Mouse (Mus musculus) heart, postnatal 14 days (tissue): ENCODE measurements around the gene Bub3. TPM values are rescaled to one million over a fixed set of nuclear protein-coding genes. Genes with fewer than 3 reads are reported as not detected.

Experiments used
- DNase-seq, 2 experiments: peaks; one replicate each; pipeline ENCODE4 v3.0.0; 2021 to 2022
- intact Hi-C: fragments of 180-260 bp; cut with DNase I; formaldehyde crosslinking; loops from one replicate; pipeline ENCODE4 v1.15.1; 2025
- total RNA-seq, 2 experiments: library from RNA; stranded (reverse); gene quantifications; 2 replicates each; pipeline ENCODE4 v1.2.3; 2021

Bub3 gene
- total RNA-seq, 2 experiments from 2014 or later: 34.2 to 34.7 TPM

DNA sequence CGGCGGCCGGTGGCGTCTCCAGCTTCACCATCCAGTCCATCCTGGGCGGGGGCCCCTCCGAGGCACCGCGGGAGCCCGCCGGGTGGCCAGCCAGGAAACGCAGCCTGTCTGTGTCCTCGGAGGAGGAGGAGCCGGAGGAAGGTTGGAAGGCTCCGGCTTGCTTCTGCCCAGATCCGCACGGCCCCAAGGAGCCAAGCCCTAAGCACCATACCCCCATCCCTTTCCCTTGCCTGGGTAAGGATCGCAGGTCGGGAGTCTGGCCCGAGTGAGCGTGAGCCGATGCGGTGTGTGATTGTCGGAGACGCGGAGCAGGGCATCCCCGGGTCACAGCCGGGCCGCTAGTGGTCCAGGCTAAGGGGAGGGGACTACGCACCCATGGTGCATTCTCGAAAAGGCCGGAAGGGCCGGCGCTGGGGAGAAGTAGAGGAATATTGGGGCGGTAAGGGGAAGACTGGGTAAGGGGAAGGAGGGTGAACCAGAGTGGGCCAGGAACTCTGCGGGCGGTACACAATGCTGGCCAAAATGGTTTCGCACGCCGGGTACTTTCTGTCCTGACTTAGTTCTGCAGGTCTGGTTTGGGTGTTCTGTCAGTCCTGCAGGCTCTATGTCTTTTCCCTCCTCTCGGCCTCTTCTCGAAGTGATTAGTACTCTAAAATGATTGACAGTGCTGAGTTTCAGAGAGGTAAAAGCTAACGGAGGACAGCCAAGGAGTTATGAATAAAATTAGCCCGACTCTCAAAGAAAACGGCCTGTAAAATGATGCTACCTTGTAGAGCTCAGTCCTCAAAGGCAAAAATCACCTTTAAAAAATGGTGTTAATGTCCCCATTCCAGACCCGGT, 5.5 kb upstream of the Bub3 start:
- intact Hi-C loops: no loop called here
- DNase-seq: no peak

DNA sequence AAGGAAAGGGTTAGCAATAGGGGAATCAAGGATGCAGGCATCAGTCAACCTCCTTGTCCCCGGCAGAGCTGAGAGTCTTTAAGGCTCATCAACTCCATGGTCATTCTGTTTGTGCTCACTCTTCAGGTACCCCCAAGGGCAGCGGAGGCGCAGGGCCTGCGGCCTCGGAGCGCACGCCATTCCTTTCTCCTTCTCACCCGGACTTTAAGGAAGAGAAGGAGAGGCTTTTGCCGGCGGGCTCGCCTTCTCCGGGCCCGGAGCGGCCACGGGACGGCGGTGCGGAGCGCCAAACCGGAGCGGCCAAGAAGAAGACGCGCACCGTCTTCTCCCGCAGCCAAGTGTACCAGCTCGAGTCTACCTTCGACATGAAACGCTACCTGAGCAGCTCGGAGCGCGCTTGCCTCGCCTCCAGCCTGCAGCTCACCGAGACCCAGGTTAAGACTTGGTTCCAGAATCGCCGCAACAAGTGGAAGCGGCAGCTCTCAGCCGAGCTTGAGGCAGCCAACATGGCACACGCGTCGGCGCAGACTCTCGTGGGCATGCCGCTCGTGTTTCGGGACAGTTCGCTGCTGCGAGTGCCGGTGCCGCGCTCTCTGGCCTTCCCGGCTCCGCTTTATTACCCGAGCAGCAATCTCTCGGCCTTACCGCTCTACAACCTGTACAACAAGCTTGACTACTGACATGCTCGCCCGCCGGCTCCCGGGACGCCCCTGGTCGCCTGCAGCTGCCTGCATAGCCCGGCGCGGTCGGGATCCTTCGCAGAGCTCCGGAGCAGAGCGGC, 4.5 kb upstream of the Bub3 start:
- peak; percentile 24 to 36 for DNase-seq
- intact Hi-C loops: loop anchor here (2.0 kb wide), 1 partner anchor 15 kb away; no protein-coding TSS in a partner anchor

DNA sequence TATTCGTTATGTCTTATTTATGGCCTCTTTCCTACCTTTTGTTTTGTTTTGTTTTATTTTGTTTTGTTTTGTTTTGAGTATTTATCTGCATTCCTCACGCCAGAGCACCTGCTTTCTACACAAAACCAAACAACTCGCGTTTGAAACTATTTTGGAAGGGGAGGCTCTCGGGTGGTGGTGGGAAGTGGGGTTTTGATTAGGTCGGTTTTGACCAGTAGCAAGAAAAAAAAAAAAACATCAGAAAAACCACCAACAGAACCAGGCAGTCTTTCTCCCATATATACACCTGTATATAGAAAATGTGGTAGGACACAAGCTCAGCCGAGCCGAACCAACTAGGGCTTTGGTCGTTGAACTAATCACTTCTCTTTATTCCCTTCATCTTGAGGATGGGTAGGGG, 3.9 kb upstream of the Bub3 start:
- intact Hi-C loops: loop anchor here (2.0 kb wide), 1 partner anchor 15 kb away; no protein-coding TSS in a partner anchor
- DNase-seq: no peak

DNA sequence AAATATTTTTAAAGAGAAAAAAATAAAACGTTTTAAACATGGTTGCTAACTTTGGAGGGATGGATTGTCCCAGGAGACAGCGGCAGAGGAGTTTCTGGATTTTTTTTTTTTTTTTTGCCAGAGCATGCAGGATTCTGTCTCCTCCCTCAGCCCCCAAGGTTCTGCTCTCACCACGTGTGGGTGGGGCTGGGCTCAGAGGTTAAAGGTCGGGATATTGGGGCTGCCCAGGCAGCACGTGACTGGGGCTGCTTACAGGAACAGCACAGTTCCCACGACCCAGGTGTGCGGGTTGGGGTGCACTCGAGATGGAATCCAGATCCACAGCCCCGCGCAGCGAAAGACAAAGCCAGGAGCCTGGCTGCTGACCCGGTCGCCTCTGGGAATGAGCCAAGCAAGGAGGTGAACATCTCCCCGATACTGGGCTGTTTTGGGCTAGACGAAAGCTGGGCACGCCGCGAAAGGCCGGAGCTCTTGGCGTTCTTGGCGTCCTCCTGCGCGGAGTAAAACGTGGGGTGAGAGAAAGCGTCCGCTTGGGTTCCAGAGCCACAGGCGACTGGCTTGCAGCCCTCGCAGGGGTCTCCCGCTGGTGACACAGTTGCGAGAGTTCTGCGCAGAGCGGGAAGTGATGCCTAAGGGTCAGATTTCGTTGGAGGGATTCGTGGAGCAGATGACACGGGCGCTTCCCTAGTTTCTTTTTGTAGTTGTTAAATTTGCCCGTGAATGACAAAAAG, 3.3 kb upstream of the Bub3 start:
- intact Hi-C loops: loop anchor here (2.0 kb wide), 1 partner anchor 16 kb away; no protein-coding TSS in a partner anchor
- DNase-seq: peak in 1 of 2 experiments; percentile 26

DNA sequence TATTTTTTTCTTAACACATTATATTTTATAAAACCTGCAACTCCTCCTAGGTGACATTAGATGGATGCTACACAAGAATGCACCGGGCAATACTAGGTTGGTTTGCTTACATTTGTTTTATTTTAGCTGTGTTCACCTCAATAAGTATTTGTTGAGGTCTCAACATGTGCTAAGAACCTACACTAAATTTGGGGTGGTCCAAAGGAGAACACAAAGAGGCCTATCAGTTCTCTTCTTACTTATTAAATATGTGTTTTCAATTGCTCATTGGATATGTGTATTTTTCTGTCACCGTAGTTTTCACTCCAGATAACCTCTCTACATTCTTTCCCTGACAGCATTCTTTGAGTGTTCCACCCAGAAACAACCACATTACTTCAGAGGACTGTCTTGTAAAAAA, 2.3 kb upstream of the Bub3 start:
- DNase-seq: no peak
- intact Hi-C loops: loop anchor here (2.0 kb wide), 1 partner anchor 17 kb away; no protein-coding TSS in a partner anchor

DNA sequence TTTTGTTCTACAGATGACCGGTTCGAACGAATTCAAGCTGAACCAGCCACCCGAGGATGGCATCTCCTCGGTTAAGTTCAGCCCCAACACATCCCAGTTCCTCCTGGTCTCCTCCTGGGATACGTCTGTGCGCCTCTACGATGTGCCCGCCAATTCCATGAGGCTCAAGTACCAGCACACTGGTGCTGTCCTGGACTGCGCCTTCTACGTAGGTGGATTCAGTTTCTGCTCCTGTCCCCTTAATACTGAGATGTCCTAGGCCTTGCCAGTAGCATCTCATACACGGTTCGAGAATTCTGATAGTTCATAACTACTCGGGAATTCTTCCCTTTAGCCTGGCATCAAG, 648 bp downstream of the Bub3 start:
- intact Hi-C loops: no loop called here
- DNase-seq: no peak

DNA sequence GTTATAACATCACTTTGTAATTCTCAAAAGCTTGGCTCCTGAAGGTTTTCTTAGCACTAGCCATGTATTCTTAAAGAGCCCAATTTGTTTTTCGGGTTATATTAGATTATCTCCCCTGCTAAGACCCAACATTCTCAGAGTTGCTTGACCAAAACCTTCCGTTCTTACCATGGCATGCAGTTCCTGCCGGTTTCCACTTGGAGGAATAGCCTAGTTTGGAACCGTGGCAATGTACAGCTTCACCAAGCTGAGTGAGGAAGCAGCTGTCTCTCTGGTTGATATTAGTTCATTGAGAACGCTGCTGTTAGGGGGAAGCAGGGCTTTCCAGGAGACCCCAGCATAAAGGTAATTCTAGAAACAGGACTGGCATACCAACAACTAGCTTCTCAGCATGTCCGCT, 15.2 kb downstream of the Bub3 start:
- no peak for DNase-seq
- intact Hi-C loops: no loop called here

DNA sequence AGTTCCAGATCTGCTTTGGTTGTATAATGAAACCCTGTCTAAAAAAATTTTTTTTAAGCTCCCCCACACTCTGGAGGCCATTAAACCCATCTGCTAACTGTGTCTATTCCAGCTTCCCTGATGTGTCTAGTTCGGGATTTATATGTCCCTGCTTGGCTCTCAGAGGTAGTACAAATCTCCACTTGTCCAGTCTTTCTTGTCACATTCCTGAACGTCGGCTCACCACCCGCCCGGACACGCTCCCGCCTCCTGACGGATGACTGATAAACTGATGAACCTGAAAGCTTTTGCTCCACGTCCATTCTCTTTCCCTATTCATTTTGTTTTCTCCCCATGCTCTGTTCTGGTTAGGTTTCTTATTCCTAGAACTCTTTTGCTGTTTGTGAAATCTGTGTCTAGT, 22.2 kb downstream of the Bub3 start:
- no peak for DNase-seq
- intact Hi-C loops: no loop called here

DNA sequence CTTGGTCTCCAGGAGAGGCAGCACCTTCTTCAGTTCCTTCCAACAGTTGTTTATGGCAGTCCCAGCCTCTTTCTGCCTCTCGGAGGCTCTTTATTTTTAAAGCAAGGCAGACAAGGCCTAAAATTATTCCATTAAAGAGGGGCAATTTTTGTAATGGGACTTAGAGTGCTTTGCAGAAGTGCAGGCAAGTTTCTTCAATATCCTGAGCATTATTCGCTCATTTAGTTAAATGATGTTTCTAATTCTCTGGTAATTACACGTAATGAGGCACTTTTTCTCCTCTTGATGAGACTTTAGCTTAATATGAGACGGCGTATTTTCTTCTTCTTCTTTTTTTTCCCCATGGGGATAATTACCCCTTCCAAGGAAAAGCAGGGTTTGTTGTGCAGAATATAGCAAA, 25.5 kb downstream of the Bub3 start:
- intact Hi-C loops: no loop called here
- DNase-seq: no peak

DNA sequence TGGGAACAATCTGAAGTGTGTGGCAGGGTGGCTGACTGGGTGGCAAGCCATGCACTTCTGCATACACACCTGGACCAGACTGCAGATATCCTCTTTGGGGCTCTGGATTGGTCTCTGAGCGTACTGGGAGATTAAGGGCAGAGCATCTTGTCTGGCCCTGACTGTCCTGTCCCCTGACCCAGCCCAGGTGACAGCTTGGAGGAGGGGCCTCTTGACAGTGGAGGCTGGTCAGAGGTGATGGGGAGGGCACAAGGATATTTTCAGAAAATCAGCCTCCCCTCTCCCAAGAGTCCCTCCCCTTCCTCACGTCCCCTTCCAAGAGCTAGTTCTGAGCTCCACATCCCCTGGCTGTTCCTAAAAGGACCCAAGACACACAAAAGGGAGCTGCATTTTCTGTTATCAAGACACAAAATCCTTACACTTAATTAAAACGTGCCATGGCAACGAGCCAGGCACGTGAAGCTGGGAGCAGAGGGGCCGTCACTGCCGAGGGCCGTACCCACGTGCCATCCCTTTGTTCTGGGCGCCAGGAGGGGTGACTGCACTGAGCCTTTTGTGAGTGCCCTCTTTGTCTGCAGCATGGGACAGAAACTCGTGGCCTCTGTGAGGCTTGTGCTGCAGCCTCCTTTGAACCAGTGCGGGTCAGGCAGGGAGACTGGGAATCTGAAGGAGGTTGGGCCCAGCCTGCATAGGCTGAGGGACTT, 37.9 kb downstream of the Bub3 start:
- no peak for DNase-seq
- intact Hi-C loops: no loop called here

DNA sequence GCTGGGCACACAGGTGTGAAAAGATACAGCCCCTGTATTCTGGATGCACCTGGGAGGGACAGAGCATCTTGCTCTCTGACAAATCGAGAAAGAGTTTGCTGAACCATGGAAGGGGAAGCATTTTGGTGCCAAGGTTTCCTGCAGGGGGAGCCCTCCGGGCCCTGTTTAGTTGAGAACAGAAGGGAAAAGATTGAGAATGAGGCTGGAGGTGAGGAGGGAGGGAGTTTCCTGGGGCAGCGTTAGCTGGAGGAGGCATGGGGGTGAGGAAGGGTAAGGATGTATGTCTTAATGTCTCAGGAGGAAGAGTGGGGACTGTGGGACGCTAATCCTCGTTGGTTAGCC, 38.4 kb downstream of the Bub3 start:
- intact Hi-C loops: no loop called here
- no peak for DNase-seq

DNA sequence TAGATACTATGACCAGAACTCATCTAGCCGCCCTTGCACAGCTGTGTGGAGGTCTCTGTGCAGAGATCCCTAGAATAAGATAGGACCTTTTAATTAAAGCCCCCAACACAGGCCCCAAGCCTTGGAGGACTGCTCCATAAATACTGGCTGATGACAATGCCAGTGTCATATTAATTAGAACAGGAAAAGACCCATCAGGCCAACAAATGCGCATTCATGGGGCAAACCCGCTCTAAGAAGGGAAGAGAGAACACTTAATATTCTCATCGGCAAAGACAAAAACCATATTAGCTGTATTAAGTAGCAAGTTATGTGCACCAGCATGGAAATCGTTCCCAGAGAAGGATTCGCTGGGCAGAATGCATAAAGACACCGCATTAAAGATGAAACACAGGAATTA, 42.1 kb downstream of the Bub3 start:
- intact Hi-C loops: no loop called here
- DNase-seq: no peak

DNA sequence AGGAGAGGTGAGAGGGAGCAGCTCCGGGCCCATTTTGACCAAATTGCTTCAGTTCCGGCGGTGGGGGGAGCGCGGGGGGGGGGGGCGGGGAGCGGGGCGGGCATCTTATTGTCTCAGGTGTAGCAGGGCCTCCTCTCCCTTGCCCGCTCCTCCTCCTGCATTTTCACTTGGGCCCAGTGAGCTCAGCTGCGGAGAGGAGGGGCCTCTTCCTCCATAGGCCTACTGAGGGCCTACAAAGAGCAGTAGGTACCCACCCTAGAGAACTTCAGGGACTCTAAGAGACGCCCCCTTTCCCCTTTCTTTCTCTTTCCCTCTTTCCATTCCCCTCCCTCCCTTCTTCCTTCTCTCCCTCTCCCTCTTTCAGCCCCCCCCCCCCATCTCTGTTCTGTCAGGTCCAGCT, 43.2 kb downstream of the Bub3 start:
- intact Hi-C loops: no loop called here
- no peak for DNase-seq

DNA sequence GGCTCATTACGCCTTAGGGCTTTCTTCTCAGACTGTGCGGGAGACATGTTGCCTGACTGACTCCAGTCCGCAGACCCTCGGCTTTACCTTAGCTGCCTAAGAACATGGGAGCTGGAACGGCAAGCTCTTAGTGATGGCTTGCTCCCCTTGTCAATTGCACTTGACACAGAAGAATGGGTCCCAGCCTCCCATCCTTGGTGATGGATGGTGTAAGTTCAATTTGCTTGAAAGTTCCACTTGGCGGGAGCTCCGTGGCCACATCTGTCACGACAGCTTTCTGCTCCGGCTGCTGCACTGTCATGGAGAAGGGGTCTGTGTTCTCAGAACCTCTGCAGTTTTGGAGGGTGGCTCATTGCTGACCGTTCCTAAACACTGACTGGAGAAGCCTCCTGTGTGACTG, 44.9 kb downstream of the Bub3 start:
- DNase-seq: no peak
- intact Hi-C loops: no loop called here

DNA sequence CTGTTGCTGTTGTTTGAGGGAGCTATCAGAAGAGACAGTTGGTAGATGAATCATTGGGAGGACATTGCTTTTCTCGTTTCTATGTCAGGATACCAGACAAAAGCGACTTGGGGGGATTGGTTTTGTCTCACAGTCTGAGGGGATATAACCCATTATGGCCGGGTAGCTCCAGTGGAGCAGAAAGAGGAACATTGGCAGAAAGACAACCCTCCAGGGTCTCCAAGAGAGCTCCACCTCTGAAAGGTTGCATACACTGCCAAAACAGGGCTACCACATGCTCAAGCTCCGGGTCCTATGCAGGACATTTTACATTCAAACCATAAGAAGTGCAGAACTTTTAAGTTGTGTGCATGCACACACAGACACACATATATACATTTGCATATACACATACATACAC, 45.5 kb downstream of the Bub3 start:
- DNase-seq: no peak
- intact Hi-C loops: no loop called here

DNA sequence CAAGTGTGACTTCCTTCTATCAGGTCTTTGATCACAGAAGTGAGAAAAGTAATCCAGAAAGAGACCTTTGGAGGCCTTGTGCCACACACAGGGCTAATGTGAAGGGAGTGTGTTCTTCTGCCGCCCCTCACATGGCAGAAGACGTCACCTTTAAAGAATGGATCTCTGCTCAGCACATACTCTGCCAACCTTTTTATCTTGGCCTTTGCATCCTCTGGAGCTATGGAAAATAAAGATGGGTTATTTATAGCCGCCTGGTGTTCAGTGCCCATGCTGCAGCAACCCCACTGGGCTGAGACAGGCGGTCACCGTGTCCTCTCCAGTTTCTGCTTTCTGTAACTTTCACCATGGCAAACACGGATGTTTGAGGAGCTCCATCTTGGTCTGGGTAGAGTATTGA, 48.0 kb downstream of the Bub3 start:
- no peak for DNase-seq
- intact Hi-C loops: no loop called here

DNA sequence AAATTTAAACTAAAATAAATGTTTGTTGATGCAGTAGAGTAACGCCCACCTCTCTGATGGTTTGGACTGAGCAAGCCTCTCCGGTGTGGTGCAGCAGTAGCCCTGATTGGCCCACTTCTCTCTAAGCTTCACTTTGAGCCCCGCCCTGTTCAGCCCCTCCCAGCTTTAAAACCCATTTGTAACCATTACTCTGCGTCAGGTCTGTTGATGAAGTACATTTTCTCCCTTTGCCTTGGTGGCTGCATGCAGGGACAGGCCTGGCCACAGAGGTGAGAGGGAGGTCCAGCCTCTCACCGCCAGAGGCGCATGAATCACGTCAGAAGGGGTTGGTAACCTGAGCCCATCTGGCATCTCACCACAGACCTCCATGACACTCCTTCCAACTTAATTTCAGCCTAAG, 49.7 kb downstream of the Bub3 start:
- DNase-seq: no peak
- intact Hi-C loops: no loop called here
